Mouse (Mus musculus): ENCODE results near the gene Hinfp.
"Not testable (repeated sequence)": the region's sequence is repeated elsewhere in the genome, so short reads cannot be mapped to it uniquely, and the experiment has no call there.

Gene Hinfp

DNA sequence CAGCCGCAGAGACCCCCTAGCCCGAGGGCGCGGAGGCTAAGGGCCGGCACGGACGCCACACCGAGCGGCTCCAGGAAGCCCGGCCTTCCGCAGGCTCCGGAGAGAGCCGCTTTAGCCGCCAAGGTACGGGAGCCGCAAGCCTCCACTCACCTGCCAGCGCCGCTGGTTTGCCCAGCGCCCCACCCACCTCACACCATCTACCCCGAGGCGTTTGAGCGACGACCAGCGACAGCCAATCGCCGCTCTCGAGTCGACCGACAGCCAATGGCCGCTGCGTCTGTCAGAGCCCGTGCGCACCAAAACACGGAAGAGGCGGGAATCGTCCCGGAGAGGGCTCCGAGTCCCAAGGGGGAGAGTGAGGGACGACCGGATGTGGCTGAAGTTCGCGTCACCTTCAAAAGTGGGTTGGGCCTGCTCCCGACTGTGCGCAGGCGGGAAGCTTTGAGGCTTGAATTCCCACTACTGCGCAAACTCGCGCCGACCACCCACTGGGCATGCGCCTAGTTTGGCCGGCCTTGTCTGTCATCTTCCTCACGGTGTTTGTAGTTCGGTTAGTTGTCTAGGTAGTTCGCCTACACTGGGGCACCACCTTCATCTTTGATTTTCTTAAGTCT, at the start of gene Hinfp:
Gene Hinfp, minus strand, starts transcription at position 206 of the 614 bp plus-strand sequence.
- DNase-seq (ENCODE audit: low read depth, low spot score) = peak; percentile 100

GRCm38 (mm10) chr9:44353142-44353541, 47.7 kb upstream of the Hinfp start:
- no peak for DNase-seq (ENCODE audit: low read depth, low spot score)

- DNase-seq (ENCODE audit: low read depth, low spot score) = no peak
These were observed 46.9 kb upstream of the Hinfp start for GRCm38 (mm10) chr9:44352337-44352736.

GRCm38 (mm10) chr9:44351396-44351795, 45.9 kb upstream of the Hinfp start:
- peak; percentile 45 for DNase-seq (ENCODE audit: low read depth, low spot score)

DNA sequence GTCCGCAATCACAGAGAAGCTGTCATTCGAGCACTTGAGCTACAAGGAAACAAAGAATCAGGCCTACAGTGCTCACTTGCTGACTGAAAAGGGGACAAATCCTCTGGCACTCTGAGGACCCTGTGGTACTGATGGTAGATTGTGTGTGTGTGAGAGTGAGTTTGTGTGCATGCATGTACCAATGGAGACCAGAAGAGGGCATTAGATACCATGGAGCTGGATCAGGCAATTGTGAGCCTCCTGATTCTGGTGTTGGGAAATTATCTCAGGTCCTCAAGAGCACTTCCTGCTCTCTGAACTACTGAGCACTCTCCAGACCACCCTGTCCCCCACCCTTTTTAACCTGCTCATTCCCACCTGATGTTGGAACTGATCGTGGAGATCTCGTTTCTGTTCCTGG, 43.1 kb upstream of the Hinfp start:
- DNase-seq (ENCODE audit: low read depth, low spot score) = no peak

GRCm38 (mm10) chr9:44347621-44348020, 42.1 kb upstream of the Hinfp start:
- no peak for DNase-seq (ENCODE audit: low read depth, low spot score)

DNA sequence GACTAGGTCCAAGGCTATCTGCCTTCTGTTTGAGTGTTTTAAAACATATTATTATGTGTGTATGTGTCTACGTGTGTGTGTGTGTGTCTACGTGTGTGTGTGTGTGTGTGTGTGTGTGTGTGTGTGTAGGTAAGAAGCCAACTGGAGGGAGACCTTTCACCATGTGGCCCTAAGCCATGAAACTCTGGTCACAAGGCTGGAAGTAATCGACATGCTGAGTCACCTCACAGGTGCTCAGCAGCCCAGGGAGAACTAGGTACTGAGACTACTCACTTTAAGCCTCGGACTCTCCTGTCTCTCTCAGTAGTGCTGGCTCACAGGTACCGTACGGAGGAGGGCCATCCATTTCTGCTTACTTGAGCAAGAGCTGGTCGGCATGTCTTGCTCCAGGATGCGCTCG, 41.7 kb upstream of the Hinfp start:
- no peak for DNase-seq (ENCODE audit: low read depth, low spot score)

DNA sequence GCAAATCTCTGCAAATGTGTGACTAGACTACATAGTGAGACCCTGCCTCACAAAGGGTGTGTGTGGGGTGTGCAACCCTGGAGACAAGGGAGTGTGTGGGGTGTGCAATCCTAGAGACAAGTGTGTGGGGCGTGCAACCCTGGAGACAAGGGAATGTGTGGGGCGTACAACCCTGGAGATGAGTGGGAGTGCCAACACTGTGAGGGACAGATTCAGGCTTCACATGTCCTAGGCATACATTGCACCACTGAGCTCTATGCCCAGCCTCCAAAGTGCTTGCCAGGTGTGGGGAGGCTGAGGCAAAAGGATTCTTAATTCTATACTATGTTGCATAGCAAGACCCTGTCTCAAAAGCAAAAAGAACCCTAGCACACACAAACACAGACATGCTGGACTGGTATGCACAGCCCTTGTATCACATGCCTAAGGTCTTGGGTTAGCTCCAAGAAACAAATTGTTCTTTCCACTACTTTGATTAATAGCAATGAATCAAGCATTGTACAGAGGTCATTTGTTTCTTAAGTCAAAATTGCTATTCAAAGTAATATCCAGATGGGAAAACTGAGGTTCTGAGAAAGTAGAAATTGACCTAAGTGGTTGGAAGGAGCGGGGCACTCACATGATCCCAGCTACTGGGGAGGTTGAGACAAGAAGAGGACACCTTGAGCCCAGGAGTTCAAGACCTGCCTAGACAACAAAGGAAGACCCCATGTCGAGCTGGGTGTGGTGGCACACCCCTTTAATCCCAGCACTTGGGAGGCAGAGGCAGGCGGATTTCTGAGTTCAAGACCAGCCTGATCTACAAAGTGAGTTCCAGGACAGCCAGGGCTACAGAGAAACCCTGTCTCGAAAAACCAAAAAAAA, 40.3 kb upstream of the Hinfp start:
- peak; percentile 47 for DNase-seq (ENCODE audit: low read depth, low spot score)

DNA sequence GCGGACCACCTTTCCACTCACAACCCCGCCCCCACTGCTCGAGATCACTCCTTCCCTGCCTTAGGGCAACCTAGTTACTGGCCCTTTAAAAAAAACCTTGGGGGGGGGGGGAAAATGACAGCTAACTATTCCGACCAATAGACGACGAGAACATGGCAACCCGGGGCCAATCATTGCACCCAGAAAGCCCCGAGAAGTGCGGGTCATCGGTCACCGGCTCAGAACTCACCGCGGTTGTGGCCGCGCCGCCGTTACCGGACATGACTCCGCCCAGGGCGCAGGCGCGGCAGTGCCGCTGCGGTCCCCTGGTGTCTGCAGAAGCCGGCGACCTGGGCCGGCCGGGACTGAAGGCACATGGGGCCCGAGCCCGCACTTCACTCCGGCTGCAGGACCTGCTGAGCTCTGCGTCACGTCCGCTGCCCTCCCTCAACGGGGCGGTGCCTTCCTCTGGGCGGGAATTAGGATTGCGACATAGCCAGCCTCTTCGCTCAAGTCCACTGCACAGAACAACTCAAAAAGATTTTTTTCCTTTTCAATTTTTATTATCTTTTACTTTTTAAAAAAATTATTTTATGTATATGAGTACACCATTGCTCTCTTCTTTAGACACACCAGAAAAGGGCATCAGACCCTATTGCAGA, 38.4 kb upstream of the Hinfp start, which contains the start of gene Hmbs:
Gene Hmbs, minus strand, starts transcription at position 448 of the 641 bp plus-strand sequence.
- peak; percentile 97 for DNase-seq (ENCODE audit: low read depth, low spot score)

DNA sequence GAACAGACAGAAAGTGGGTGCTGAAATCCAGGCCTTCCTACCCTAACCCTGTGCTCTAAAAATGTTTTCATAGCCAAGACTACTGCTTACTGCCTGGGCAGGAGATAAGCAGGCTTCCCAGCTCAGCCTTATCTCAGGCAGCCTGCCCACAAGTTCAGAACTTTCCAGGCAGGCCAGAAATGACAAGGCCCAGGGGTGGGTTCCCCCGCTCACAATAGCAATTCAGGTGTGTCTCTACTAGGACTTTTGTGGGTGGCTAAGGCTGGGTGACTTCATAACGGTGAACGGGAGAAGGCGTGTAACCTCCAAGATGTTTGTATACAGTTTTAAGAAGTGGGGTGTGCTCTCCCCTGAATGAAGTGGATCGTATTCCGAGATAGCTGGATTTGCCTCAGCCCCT, 37.8 kb upstream of the Hinfp start:
- peak; percentile 24 for DNase-seq (ENCODE audit: low read depth, low spot score)

- DNase-seq (ENCODE audit: low read depth, low spot score) = no peak
These were observed 37.1 kb upstream of the Hinfp start for GRCm38 (mm10) chr9:44342605-44343004.

DNA sequence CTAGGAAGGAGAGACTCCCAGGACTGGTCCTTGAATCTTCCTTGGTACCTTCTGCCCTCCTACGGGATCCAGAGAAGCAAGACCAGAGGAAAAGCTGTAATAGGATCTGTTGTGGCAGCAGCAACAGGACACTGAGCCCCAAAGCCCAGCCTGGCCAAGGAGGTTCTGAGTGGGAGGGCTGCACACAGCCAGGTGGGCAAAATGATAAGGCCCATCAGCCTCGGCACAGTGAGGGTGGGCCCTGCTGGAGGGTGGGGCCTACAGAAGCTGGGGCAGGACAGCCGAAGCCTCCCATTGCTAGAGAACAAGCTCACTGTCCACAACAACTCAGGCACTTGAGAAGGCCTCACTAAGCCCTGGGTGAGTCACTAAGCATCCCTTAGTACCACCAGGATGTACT, 36.7 kb upstream of the Hinfp start:
- DNase-seq (ENCODE audit: low read depth, low spot score) = no peak

DNA sequence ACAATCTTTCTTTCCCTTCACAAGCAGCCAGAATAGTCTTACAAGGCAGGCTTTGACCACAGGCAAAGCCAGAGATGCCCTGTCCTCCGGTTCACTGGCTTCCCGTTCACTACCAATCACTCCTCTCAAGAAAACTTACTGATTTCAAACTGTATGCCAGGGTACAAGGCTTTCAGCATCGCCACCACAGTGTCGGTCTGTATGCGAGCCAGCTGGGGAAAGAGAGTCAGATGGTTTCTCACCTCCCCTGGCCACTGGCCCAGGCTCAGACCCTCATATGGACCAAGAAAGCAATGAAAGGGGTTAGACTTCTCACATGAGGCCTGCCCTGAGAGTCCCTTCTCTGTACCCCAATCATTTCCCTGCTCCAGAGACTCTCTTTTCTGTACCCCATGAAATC, 36.0 kb upstream of the Hinfp start:
- DNase-seq (ENCODE audit: low read depth, low spot score) = no peak

DNA sequence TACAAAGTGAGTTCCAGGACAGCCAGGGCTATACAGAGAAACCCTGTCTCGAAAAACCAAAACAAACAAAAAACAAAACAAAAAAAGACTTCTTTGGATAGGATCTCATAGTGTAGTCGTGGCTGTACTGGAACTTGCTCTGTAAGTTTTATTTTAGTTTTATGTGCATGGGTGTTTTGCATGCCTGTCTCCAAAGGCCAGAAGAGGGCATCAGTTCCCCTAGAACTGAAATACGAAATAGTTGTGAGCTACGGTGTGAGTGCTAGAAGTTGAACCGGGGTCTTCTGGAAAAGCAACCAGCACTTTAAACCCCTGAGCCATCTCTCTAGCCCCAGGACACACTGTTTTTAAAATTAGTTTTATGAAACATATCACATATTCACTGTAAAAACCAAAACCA, 33.1 kb upstream of the Hinfp start:
- DNase-seq (ENCODE audit: low read depth, low spot score) = no peak

- no peak for DNase-seq (ENCODE audit: low read depth, low spot score)
These were observed 32.1 kb upstream of the Hinfp start for GRCm38 (mm10) chr9:44337436-44338169.

- no peak for DNase-seq (ENCODE audit: low read depth, low spot score)
These were observed 31.5 kb upstream of the Hinfp start for GRCm38 (mm10) chr9:44336964-44337363.

GRCm38 (mm10) chr9:44336513-44336912, 31.0 kb upstream of the Hinfp start:
- not testable (repeated sequence) for DNase-seq (ENCODE audit: low read depth, low spot score)

- DNase-seq (ENCODE audit: low read depth, low spot score) = peak; percentile 34
These were observed 30.6 kb upstream of the Hinfp start for GRCm38 (mm10) chr9:44336093-44336406.

DNA sequence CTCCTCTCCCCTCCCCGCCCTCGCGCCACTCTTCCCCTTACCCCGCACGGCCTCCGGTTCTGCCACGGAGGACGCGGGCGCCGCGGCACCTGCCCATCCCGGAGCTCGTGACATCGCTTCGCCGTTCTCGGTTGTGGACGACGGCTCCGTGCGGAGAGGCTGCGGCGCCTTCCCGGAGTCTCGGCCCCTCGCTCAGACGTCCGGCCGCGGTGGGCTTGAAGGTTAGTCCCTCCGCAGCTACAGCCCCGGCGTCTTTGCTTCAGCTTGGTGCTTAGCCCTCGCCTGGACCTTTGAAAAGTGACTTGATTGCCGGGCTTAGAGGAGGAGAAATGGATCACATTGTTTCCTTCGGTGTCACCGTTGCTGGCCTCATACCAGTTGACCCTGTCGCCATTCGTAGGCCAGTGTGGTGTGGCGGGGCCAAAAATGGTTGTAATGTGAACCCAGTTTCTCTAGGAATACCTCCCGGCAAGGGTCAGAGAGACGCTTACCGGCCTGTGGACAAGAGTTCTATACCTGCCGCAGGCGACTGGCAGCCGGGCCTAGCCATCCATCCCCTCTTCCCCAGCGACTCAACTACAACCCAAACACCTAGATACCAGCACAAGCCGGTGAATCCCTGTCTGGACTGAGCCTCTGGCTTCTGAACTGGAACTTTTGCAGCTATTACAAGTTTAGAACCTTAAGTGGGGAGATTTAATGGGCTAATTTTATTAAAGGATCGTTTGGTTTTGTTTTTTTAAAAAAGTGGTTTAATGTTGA, 30.0 kb upstream of the Hinfp start:
- peak; percentile 23 for DNase-seq (ENCODE audit: low read depth, low spot score)

DNA sequence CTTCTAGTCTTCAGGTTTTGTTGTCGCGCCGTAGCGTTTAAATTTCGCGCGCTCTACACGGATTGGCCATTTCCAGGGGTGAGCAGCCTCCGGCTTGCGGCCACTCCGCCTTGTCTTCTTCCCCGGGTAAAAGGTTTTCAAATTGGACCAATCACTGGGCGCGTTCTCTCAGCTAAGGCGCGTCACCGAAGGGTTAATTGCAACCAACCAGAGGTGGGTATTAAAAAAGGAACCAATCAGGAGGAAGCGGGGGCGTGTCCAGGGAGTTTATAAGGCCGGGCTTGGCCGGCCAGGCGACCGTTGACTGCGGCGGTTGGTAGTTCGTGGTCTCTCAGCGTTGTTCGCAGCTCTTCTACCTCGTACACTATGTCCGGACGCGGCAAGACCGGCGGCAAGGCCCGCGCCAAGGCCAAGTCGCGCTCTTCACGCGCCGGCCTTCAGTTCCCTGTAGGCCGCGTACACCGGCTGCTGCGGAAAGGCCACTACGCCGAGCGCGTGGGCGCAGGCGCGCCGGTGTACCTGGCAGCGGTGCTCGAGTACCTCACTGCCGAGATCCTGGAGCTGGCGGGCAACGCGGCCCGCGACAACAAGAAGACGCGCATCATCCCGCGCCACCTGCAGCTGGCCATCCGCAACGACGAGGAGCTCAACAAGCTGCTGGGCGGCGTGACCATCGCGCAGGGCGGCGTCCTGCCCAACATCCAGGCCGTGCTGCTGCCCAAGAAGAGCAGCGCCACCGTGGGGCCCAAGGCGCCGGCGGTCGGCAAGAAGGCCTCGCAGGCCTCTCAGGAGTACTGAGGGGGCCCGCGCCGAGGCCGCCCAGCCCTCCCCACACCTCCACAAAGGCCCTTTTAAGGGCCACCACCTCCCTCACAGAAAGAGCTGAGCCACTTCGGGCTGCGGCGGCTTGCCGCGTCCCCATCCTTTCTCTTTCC, 29.2 kb upstream of the Hinfp start, which contains the start of gene H2afx:
Gene H2afx, plus strand, starts transcription at position 299 of the 935 bp plus-strand sequence.
- peak; percentile 100 for DNase-seq (ENCODE audit: low read depth, low spot score)

Data from brain, adult 2 months (tissue).